Mouse (Mus musculus): ENCODE results near the gene Slc20a1.

- TF ChIP-seq POLR2A (IDR thresholded peaks at IDR 0.05; ENCODE audit: borderline replicate concordance, extremely low read depth, low read depth, low read length) (no peak), CTCF (IDR thresholded peaks at IDR 0.05; ENCODE audit: insufficient read depth, low read length) (no peak)
These were observed 47.9 kb downstream of the Slc20a1 start for GRCm38 (mm10) chr2:129246436-129246835.

All from lung, adult 2 months (tissue).